Mouse (Mus musculus) MEL (cell line): ENCODE measurements around the gene Cnga3.

Experiments used
- CTCF ChIP-seq, 3 experiments: IDR thresholded peaks in 2 of 3; conservative IDR thresholded peaks in 1 of 3; 2 replicates each; pipeline ENCODE4 v1.5.1; 2011 to 2012; ENCODE audit warnings: low read length in 3 of 3, low read depth in 2 of 3, mild to moderate bottlenecking in 2 of 3, improper control_type of control experiment in 1 of 3, inconsistent platforms in 1 of 3, mixed read lengths in 1 of 3, moderate library complexity in 1 of 3; ENCODE audit not compliant: control insufficient read depth in 1 of 3, insufficient read depth in 1 of 3, poor library complexity in 1 of 3, severe bottlenecking in 1 of 3
- ETS1 ChIP-seq: IDR thresholded peaks from 2 replicates; pipeline ENCODE4 v1.6.1; 2012; ENCODE audit warnings: low read depth, mild to moderate bottlenecking, inconsistent platforms, low read length, improper control_type of control experiment, moderate library complexity
- MYC ChIP-seq: IDR thresholded peaks from 2 replicates; pipeline ENCODE4 v1.6.1; 2011; ENCODE audit warnings: low read depth, mild to moderate bottlenecking, low read length, improper control_type of control experiment, moderate library complexity

DNA sequence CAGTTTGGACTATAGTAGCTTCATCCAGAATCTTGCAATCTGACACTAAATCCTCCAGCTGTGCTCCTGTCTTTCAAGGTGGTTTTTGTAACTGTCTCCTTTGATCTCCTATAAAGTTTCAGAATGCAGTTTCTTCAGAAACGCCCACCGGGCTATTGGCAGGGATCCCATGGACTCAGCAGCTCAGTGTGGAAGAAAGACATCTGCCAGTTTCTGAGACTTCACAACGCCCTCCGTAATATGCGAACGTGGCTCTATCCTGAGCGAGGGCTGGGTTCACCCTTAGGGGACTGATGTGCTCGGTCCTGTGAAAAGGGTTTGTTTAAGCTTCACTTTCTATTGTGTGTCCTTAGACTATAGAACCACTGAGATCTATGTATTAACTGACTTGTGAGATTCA, 6.5 kb upstream of the Cnga3 start:
- no peak for TF ChIP-seq MYC
- no peak for TF ChIP-seq ETS1
- TF ChIP-seq CTCF (IDR thresholded peaks at IDR 0.05 in 2 of 3, conservative IDR thresholded peaks at IDR 0.05 in 1 of 3; ENCODE audit: control insufficient read depth in 1 of 3, insufficient read depth in 1 of 3, low read depth in 2 of 3, low read length in 3 of 3, poor library complexity in 1 of 3, severe bottlenecking in 1 of 3) = no peak
